Mouse (Mus musculus) liver, embryonic 16.5 days (tissue): ENCODE data around the gene Apobr. TPM values are rescaled to one million over a fixed set of nuclear protein-coding genes. Genes with fewer than 3 reads are reported as not detected.

Experiments used
- ATAC-seq: fragments of 200-750 bp; cut with Nextera tagmentation; 2 replicates; pipeline ENCODE4 v1.8.0; 2017; ENCODE audit warnings: low read depth, mild to moderate bottlenecking, moderate number of reproducible peaks, moderate library complexity
- H3K27ac ChIP-seq: fragments of 300-500 bp; sonication (generic); 2 replicates; pipeline ENCODE4 v1.5.1; 2014; ENCODE audit warnings: mild to moderate bottlenecking, low read length
- H3K27me3 ChIP-seq: fragments of 300-500 bp; sonication (generic); 2 replicates; pipeline ENCODE4 v1.6.1; 2014; ENCODE audit warnings: low read depth, low read length, mixed read lengths; ENCODE audit not compliant: control insufficient read depth, insufficient read depth
- H3K36me3 ChIP-seq: fragments of 300-500 bp; sonication (generic); 2 replicates; pipeline ENCODE4 v1.6.1; 2014; ENCODE audit warnings: mild to moderate bottlenecking; ENCODE audit not compliant: control insufficient read depth, insufficient read depth
- H3K4me1 ChIP-seq: fragments of 300-500 bp; sonication (generic); 2 replicates; pipeline ENCODE4 v1.6.1; 2014; ENCODE audit warnings: low read depth, low read length, mixed read lengths; ENCODE audit not compliant: control insufficient read depth
- H3K4me2 ChIP-seq: fragments of 300-500 bp; sonication (generic); 2 replicates; pipeline ENCODE4 v1.6.1; 2014; ENCODE audit warnings: low read depth, low read length, mixed read lengths
- H3K4me3 ChIP-seq: fragments of 300-500 bp; sonication (generic); 2 replicates; pipeline ENCODE4 v1.5.1; 2014; ENCODE audit warnings: low read depth, mild to moderate bottlenecking, low read length
- H3K9ac ChIP-seq: fragments of 300-500 bp; sonication (generic); 2 replicates; pipeline ENCODE4 v1.6.1; 2014; ENCODE audit warnings: low read depth, low read length
- H3K9me3 ChIP-seq: fragments of 300-500 bp; sonication (generic); replicated peaks from 2 replicates; pipeline ENCODE4 v1.6.1; 2016; ENCODE audit warnings: low read length; ENCODE audit not compliant: control insufficient read depth
- WGBS: fragments of 180-500 bp; shearing (Covaris S2); extraction: QIAGEN DNeasy Blood & Tissue Kit; methylation state at CpG from one replicate; pipeline ENCODE4 v1.1.7; 2014; ENCODE audit not compliant: insufficient replicate concordance; 5-methylcytosine and 5-hydroxymethylcytosine counted together
- polyA plus RNA-seq: library from polyadenylated mRNA; unstranded; fragments of >200 nt; fragmentation: Nextera tagmentation; extraction: Ambion mirVana; gene quantifications from 2 replicates; pipeline ENCODE4 v1.2.1, GENCODE M21; 2015

The Apobr gene
- 2.3 and 2.4 TPM in 2 replicates for polyA plus RNA-seq

- whole genome bisulfite sequencing: 24% methylated on average over 8 of the region's 8 CpGs
- Histone ChIP-seq H3K27me3 (no peaks in the 10 kb centered on the region), H3K9me3 (no peaks in the 10 kb centered on the region), H3K4me3 (peak within 1 kb of the TSS; percentile 64), H3K9ac (no peak within 1 kb of the TSS), H3K4me1 (peaks cover 5% of the 10 kb centered on the region; the same call in 1 of the 2 replicates), H3K36me3 (no peaks in the 10 kb centered on the region), H3K27ac (peak within 1 kb of the TSS; percentile 30), H3K4me2 (peak within 1 kb of the TSS; percentile 91; the same call in 1 of the 2 replicates)
- ATAC-seq: 0 out of 2 replicates have a peak, but pooled peaks have one; percentile 17
Measured at GRCm38 (mm10) chr7:126584506-126584977, at the start of gene Apobr. Apobr (plus strand) TSS chr7:126584942.

- Histone ChIP-seq H3K4me1 (no peaks in the 10 kb centered on the region; the same call in 1 of the 2 replicates), H3K9ac (peak overlapping the region; percentile 37), H3K27me3 (peaks cover 16% of the 10 kb centered on the region), H3K27ac (no peak overlapping the region), H3K4me3 (peak overlapping the region; percentile 49), H3K4me2 (peak overlapping the region; percentile 62), H3K36me3 (no peaks in the 10 kb centered on the region), H3K9me3 (no peaks in the 10 kb centered on the region)
- 2% methylated on average over 28 of the region's 28 CpGs for WGBS
- 0 out of 2 replicates have a peak, but pooled peaks have one; percentile 30 for ATAC-seq
Measured at GRCm38 (mm10) chr7:126535766-126536165, 49.0 kb upstream of the Apobr start.

DNA sequence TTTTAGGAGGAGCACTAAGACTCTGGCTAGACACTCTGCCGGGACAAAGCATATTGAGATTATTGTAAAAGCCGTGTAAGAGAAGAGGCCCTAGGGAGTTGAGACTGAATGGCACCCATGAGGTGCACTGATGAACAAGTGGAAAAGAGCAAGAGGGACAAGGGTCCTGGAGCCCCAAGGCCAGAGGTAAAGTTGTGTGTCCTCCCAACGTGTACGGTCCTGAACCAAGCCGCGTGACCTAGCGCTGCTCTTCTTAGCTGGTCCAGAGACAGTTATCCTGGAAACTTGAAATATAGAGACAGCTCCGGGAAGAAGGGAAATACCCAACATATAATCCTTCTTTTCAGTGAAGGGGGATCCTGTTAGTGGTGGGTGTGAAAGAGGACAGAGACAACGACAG, 48.3 kb upstream of the Apobr start:
- no peaks in the 10 kb centered on the region for H3K9me3 ChIP-seq
- WGBS: 60% methylated on average over 9 of the region's 9 CpGs
- H3K9ac ChIP-seq: no peak overlapping the region
- H3K36me3 ChIP-seq: no peaks in the 10 kb centered on the region
- no peak overlapping the region for H3K27ac ChIP-seq
- no peak for ATAC-seq
- H3K4me1 ChIP-seq: no peaks in the 10 kb centered on the region; the same call in 1 of the 2 replicates
- no peak overlapping the region for H3K4me3 ChIP-seq
- H3K4me2 ChIP-seq: peak overlapping the region; percentile 62; the same call in 1 of the 2 replicates
- H3K27me3 ChIP-seq: peaks cover 16% of the 10 kb centered on the region

GRCm38 (mm10) chr7:126537820-126538585, 46.7 kb upstream of the Apobr start:
- Histone ChIP-seq H3K27me3 (peaks cover 16% of the 10 kb centered on the region), H3K36me3 (no peaks in the 10 kb centered on the region), H3K4me3 (no peak overlapping the region), H3K9ac (no peak overlapping the region), H3K9me3 (no peaks in the 10 kb centered on the region), H3K4me1 (no peaks in the 10 kb centered on the region; the same call in 1 of the 2 replicates), H3K27ac (no peak overlapping the region), H3K4me2 (no peak overlapping the region)
- WGBS: 56% methylated on average over 5 of the region's 5 CpGs
- ATAC-seq: no peak

- Histone ChIP-seq H3K4me2 (no peak overlapping the region), H3K27me3 (peaks cover 5% of the 10 kb centered on the region), H3K27ac (no peak overlapping the region), H3K4me1 (no peaks in the 10 kb centered on the region; the same call in 1 of the 2 replicates), H3K9ac (no peak overlapping the region), H3K36me3 (peaks cover 10% of the 10 kb centered on the region), H3K9me3 (no peaks in the 10 kb centered on the region), H3K4me3 (no peak overlapping the region)
- 68% methylated on average over 1 of the region's 1 CpGs for WGBS
- no peak for ATAC-seq
Measured at GRCm38 (mm10) chr7:126541661-126542060, 43.1 kb upstream of the Apobr start.

DNA sequence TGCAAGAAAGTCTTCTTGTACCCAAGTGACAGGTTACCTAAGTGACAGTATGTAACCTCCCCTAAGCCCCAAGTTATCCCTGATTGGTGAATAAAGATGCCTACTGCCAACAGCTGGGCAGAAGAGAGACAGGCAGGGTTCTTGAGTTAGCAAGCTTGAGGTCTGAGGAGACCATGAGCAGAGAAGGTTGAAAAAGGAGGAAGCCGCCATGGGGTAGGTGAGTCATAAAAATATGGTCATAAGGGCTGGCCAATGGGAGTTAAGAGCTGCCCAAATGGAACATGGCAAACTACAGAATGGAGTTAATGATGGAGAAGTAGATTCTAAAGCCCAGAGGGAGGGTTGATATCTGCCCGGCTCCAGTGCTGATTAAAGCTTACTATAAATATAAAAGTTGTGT, 39.1 kb upstream of the Apobr start:
- H3K9me3 ChIP-seq: no peaks in the 10 kb centered on the region
- no peak for ATAC-seq
- no peaks in the 10 kb centered on the region for H3K4me1 ChIP-seq
- no peak overlapping the region for H3K27ac ChIP-seq
- peaks cover 38% of the 10 kb centered on the region for H3K36me3 ChIP-seq
- no peak overlapping the region for H3K9ac ChIP-seq
- H3K27me3 ChIP-seq: no peaks in the 10 kb centered on the region
- no peak overlapping the region for H3K4me3 ChIP-seq
- WGBS: 71% methylated on average over 2 of the region's 2 CpGs
- H3K4me2 ChIP-seq: no peak overlapping the region

DNA sequence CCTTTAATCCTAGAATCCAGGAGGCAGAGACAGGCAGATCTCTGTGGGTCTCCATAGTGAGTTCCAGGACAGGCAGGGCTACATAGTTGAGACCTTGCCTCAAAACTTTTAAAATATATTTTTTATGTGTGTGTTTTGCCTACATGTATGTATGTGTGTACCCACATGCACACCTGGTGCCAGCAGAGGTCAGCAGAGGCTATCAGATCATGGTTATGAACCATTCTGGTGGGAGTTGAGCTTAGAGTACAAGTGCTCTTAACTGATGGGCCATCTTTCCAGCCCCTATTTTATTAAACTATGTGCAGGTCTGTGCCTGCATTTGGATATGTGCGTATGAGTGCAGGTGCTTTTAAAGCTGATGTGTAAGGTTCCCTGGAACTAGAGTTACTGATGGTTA, 29.9 kb upstream of the Apobr start:
- ATAC-seq: no peak
- Histone ChIP-seq H3K4me1 (no peaks in the 10 kb centered on the region), H3K9me3 (no peaks in the 10 kb centered on the region), H3K4me3 (no peak overlapping the region), H3K27me3 (no peaks in the 10 kb centered on the region), H3K27ac (no peak overlapping the region), H3K36me3 (peaks cover 87% of the 10 kb centered on the region), H3K9ac (no peak overlapping the region), H3K4me2 (no peak overlapping the region)
- 72% methylated on average over 1 of the region's 1 CpGs for WGBS

- H3K4me2 ChIP-seq: no peak overlapping the region
- H3K4me1 ChIP-seq: no peaks in the 10 kb centered on the region
- no peaks in the 10 kb centered on the region for H3K27me3 ChIP-seq
- ATAC-seq: no peak
- peaks cover 84% of the 10 kb centered on the region for H3K36me3 ChIP-seq
- H3K4me3 ChIP-seq: no peak overlapping the region
- H3K9ac ChIP-seq: no peak overlapping the region
- WGBS: 86% methylated on average over 5 of the region's 5 CpGs
- H3K9me3 ChIP-seq: no peaks in the 10 kb centered on the region
- H3K27ac ChIP-seq: no peak overlapping the region
Measured at GRCm38 (mm10) chr7:126556635-126557034, 28.1 kb upstream of the Apobr start.

- H3K36me3 ChIP-seq: peaks cover 29% of the 10 kb centered on the region
- H3K27ac ChIP-seq: peak overlapping the region; percentile 82
- peak overlapping the region; percentile 60 for H3K4me2 ChIP-seq
- 1% methylated on average over 28 of the region's 28 CpGs for WGBS
- peak overlapping the region; percentile 88 for H3K9ac ChIP-seq
- no peaks in the 10 kb centered on the region for H3K9me3 ChIP-seq
- peak; percentile 49 for ATAC-seq
- H3K4me1 ChIP-seq: peaks cover 7% of the 10 kb centered on the region
- H3K27me3 ChIP-seq: no peaks in the 10 kb centered on the region
- peak overlapping the region; percentile 93 for H3K4me3 ChIP-seq
Measured at GRCm38 (mm10) chr7:126565693-126566092, 19.0 kb upstream of the Apobr start.
